In the genomic region with DNA sequence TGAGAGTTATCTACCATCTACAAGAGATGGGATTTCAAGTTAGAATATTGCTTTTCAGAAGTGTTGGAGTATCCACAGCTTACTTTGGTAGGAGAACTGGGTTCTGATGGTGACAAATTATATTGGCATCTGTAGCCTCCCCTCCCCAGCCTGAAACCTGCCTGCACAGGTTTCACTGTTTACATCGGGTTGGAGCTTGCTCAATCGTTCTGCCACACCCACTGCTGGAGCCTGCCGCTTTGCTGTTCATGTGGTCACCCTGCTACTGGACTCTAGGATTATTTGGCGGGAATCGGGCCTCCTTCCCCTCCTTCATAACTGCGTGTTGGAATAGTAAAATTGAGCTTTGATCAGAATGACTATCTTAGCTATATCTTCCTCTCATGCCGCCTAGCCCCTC, we compare ENCODE assay signal across 26 mouse cellular contexts. TPM values are rescaled to one million over a fixed set of nuclear protein-coding genes. Genes with fewer than 3 reads are reported as not detected.
"Had no signal": no experiment of that assay in that cellular context is flagged by ENCODE, and none has a peak within 500 bp of the region (broad histone marks: within the 10 kb centered on the region; RNA-seq: fewer than 3 reads in every experiment).

No protein-coding gene starts in this region.

- DNase-seq: kidney, adult 2 months; kidney, postnatal 25 days; layer of hippocampus, postnatal 36 days; lung, postnatal 10 days; lung, postnatal 36 days; midbrain, embryonic 14.5 days; thymus, postnatal 25 days had no signal

- H3K4me3 ChIP-seq: left cerebral cortex, adult 2 months; lung, embryonic 15.5 days; megakaryocyte, embryonic 14.5 days; midbrain, embryonic 10.5 days had no signal

- H3K4me2 ChIP-seq: liver, embryonic 11.5 days; lung, embryonic 15.5 days had no signal

- H3K27me3 ChIP-seq: lung, embryonic 15.5 days; megakaryocyte, embryonic 14.5 days had no signal

- H3K27ac ChIP-seq: kidney, postnatal 0 days; left cerebral cortex, adult 2 months; liver, embryonic 14.5 days; lung, embryonic 15.5 days; midbrain, embryonic 10.5 days had no signal

- H3K9me3 ChIP-seq: lung, embryonic 15.5 days; megakaryocyte, embryonic 14.5 days; midbrain, embryonic 10.5 days had no signal

- H3K4me1 ChIP-seq: lung, embryonic 15.5 days; megakaryocyte, embryonic 14.5 days; midbrain, embryonic 10.5 days had no signal

- H3K9ac ChIP-seq: liver, embryonic 14.5 days; lung, embryonic 15.5 days had no signal

- H3K36me3 ChIP-seq: lung, embryonic 15.5 days; midbrain, embryonic 10.5 days had no signal

RNA-seq across cellular contexts. Expression of gene Gm14496, which starts 22.5 kb away (rescaled TPM):
- polyA plus RNA-seq: intestine, embryonic 14.5 days; kidney, adult 2 months; kidney, embryonic 14.5 days; kidney, postnatal 0 days; large intestine, adult 2 months; limb, embryonic 11.5 days; limb, embryonic 14.5 days; liver, embryonic 11.5 days; liver, embryonic 14.5 days; lung, embryonic 15.5 days; midbrain, embryonic 10.5 days; midbrain, embryonic 14.5 days; midbrain, postnatal 0 days; neural tube, embryonic 11.5 days; neural tube, embryonic 14.5 days; small intestine, adult 2 months; spleen, adult 2 months; stomach, embryonic 16.5 days; thymus, postnatal 0 days had no signal
